Mouse (Mus musculus) T-helper 17 cell (primary cell): ENCODE data around the gene Dtnbp1.

Experiments used
- in situ Hi-C, 2 experiments: fragments of 300-600 bp; cut with MboI, MseI; formaldehyde crosslinking; loops; 1 replicate in 1 of 2; 2 replicates in 1 of 2; pipeline ENCODE4 v1.15.1; 2025; ENCODE audit warnings: high pct_unique_total_duplicates in 2 of 2

The Dtnbp1 gene

DNA sequence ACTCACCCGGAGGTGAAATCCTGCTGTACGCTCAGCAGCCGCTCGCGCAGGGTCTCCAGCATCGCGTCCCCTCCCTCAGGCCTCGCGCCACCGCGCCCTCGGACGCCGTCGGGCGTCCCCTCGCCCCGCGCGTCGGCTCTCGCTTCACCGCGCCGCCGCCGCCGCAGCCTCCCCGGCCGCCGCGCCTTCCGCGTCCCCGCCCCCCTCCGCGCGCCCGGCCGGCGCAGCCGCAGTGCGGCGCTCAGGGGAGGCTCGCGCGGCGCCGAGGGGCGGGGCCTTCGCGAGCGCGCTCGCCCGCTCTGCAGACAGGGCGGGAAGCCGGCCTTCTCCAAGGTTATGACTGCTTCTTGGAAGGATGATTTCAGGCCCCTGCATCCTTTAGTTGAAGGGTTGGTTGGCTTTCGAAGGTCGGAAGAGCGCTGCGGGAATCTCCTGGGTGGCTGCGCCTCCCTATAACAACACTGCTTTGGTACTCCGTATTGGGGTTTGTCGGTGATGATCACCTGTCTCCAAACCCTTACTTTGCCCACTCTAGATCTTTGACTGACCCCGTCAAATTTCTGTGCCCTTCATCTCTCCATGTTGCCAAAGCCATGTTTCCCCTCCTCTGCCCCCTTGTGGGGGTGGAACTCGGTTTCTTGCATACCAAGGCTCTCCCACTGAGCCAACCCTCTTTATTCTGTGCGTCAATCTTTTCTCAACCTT, at the start of gene Dtnbp1:
Gene Dtnbp1 (minus strand): TSS at position 237 of the 705 bp plus-strand sequence.
- in situ Hi-C loops = no loop called here

DNA sequence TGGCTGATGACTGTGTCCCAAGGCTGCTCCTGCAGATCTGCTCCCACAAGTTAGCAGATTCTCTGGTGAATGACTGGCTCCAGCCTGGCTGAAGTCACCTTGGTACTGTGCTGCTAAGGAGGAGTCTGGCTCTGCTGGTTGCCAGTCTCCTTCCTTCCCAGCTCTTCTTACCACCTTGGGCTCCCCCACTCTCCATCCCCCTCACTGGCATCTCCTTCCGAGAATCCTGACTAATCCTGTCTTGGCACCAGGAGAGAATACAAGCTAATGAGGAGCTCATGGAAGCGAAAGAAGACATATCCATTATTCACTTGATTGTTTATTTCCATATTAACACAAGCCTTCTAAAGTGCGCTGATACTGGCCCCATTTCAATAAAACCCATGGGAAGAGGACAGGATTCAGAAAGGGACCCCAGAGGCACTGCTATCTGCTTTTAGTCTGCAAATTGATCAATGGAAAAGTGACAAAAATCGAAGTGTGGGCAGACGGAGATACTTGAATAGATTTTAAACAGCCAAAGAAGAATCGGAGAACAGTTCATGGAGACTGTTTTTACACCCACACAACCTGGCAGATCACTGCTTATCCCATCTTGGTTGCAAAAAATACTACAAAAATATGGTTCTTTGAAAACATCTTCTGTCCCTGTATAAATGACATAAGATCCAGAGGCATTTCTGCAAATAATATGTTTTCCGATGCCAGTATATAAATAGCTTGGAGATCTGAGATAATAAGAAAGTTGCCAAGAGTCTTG, 47.5 kb upstream of the Dtnbp1 start:
- in situ Hi-C loops = no loop called here

DNA sequence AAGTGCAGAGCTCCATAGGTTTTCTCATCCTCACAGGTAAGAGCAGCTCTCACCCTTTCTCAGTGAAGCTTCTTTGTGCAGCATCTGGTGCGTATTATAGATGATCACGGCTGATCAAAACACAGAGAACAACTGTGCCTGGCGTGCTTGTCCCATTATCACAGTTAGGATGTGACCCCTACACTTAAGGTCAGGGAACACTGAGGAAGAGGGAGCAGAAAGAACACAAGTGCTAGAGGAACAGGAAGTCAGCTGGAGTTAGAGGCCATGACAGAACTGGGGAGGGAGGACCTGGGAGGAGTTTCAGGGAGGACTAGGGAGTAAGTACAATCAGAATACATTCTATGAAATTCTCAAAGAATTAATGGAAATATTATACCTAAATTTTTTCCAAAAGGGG, 41.5 kb upstream of the Dtnbp1 start:
- in situ Hi-C loops = no loop called here

DNA sequence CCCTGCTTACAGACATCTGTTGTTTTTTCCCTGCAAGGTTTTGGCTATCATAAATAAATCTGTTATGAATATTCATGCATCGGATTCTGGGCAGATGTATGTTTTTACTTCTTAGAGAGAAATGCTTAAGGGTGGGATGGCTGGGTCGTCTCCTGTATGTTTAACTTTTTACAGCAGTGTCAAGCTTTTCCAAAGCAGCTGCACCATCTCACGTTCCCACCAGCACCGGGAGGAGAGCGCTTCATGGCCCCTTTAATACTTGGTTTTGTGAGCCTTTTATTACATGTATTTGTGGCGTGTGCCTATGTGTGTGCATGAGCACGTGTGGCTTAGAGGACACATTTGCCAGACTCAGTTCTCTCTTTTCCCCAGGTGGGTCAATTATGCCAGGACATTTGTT, 38.8 kb upstream of the Dtnbp1 start:
- in situ Hi-C loops = no loop called here

DNA sequence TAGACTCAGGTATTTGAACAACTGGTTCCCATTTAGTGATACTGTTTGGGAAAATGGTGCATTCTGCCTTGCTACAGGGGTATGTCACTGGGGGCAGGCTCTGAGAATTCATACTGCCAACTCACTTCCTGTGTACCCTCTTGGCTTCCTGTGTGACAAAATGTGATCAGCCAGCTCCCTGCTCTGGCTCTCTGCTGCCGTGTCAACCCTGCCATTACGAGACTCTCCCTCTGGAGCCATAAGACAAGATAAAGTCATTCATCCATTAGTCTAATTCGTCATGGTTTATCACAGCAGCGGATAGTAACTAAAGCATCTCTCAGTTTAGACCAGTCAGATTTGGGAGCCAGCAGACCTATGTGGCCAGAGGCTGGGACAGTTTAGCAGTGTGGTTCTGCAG, 38.2 kb upstream of the Dtnbp1 start:
- in situ Hi-C loops = no loop called here

DNA sequence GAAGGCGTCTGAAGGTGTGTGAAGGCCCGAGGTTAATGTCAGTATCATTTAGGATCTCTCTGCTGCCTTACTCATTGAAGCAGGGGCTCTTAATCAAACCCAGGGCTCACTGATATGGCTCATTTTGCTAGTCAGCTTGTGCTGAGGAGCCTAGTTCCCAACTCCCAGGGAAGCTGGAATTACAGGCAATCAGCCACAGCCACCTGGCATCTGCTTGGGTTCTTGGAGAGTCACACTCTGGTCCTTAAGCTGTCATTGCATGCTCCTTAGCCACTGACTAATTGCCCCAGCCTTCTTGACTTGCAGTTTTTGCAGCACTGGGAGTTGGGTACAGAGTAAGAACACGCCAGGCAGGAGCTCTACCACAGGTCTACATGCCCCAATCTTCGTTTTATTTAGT, 34.5 kb upstream of the Dtnbp1 start:
- in situ Hi-C loops = loop anchor here in 1 of 2 experiments (10.0 kb wide), 1 partner anchor 408 kb away; no protein-coding TSS in a partner anchor

DNA sequence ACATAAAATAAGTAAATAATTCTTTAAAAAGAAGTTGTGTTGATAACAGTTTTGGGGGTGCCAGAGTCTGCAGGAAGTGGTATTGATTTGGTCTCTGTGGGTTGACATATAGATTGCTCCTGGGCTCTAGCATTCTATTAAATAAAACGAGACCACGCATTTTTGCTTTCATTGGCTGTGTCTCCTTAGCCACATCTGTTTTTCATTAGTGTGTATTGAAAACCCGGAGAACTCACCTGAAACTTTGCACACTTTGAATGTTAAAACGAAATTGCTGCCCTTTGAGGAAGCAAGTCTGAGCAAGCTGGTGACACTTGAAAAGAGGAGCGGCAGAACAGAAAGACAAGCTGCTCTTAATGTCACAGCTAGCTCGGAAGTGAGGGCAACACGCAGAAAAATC, 32.8 kb upstream of the Dtnbp1 start:
- in situ Hi-C loops = loop anchor here (5.0 to 10.0 kb wide), 3 partner anchors 203 to 443 kb away; no protein-coding TSS in a partner anchor

DNA sequence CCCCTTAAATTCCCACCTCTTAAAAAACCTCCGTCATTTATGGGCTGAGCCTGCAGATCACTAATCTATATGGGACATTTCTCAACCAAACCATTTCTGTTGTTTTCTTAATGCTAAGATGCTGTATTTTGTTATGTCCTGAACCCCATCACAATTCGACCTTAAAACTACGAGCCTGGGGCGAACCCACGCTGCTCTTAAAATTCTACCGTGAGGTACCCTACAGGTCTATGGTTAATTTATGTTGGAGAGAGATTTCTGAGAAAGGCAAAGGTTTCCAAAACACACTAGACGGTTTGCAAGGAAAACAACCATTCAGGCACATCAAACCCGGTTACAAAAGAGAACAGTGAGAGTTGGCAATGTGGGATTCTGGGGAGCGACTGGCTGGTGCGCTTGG, 31.4 kb upstream of the Dtnbp1 start:
- in situ Hi-C loops = loop anchor here (5.0 to 10.0 kb wide), 3 partner anchors 204 to 444 kb away; no protein-coding TSS in a partner anchor

DNA sequence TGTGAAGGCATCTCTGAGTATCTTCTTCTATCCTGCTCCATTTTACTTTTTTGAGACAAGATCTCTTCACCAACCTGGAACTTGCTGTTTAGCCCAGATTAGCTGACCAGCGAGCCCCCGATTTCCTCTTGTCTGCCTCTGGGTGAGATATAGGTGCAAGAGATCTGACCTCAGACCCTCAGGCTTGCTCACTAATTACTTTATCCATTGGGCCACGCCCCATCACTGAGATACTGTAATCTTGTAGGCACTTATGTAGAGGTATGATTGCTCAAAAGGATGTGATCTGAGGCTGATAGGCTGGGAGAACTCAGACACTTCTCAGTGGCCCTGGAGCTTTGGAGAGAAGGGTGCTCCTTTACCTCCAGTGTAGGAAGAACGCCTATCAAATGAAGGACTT, 30.5 kb upstream of the Dtnbp1 start:
- in situ Hi-C loops = loop anchor here (5.0 to 10.0 kb wide), 3 partner anchors 205 to 445 kb away; no protein-coding TSS in a partner anchor

DNA sequence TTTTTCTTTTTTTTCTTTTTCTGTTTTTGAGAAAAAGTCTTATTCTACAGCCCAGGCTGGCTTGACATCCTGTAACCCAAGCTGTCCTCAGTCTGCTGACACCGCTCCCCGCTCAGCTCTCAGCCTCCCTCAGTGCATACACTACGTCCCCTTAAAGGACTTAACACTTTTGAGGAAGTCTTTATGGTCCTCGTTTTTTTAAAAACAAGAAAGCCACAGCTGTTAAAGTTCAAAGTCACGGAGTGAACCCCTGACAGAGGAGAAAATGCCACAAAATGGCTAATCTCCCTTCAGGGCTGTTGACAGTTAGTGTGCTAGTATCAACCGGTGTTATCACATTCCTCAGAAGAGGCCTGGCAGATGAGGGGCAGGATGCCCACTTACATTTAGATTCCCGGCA, 29.8 kb upstream of the Dtnbp1 start:
- in situ Hi-C loops = loop anchor here (5.0 to 10.0 kb wide), 3 partner anchors 206 to 446 kb away; no protein-coding TSS in a partner anchor

DNA sequence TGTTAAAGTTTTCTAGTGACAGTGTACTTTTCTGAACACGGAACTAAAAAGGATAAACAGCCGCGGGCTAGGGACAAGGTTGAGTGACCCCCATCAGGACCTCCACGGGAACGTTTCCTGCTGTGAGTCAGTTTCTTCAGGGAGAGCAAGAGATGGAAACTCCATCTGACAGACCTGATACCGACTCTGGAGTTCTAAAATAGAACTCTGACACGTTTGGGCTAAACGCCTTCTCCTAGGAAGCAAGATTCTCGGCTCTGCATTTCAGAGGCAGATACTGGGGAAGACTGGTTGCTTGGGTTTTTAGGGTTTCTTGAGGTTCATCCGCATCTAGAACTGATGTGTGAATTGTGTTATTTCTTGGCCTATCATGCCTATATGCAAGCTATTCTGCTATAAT, 29.4 kb upstream of the Dtnbp1 start:
- in situ Hi-C loops = loop anchor here (5.0 to 10.0 kb wide), 3 partner anchors 206 to 446 kb away; no protein-coding TSS in a partner anchor

DNA sequence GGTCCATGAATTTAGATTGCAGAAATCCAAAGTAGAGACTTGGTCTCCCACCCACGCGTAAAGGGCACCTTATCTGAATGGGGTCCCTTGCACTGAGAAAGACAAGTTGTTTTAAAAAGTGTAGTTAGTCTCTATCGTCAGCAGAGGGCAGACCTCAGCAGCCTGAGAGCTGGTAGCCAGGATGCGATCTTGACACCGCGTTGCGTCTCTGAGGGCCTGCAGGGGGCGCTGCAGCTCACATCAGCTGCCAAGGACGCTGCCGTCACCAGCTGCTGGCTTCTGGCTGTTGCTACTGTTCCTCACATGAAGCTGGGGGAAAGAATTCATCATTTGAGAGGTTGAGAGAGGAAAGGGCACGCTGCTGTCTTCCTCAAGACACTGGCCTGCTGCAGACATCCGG, 28.9 kb upstream of the Dtnbp1 start:
- in situ Hi-C loops = loop anchor here (5.0 to 10.0 kb wide), 3 partner anchors 206 to 446 kb away; no protein-coding TSS in a partner anchor

DNA sequence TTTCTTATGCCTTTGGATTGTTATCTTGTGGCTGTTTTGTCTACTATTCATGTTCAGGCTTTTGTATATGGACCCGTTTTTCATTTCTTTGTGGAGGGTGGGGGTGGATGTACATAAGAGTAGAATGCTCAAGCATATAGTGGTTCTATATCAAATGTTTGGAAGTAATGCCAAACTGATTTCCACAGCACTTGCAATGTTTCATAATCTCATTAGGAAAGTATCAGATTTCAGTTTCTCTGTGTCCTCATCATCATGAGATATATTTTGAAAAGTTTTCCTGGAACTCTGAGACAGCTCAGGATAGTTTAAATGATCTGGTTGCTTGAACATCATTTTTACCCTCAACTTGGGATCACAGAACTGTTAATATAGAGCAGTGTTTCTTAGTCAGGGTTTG, 27.8 kb upstream of the Dtnbp1 start:
- in situ Hi-C loops = loop anchor here (5.0 to 10.0 kb wide), 4 partner anchors 208 to 1945 kb away; no protein-coding TSS in a partner anchor

DNA sequence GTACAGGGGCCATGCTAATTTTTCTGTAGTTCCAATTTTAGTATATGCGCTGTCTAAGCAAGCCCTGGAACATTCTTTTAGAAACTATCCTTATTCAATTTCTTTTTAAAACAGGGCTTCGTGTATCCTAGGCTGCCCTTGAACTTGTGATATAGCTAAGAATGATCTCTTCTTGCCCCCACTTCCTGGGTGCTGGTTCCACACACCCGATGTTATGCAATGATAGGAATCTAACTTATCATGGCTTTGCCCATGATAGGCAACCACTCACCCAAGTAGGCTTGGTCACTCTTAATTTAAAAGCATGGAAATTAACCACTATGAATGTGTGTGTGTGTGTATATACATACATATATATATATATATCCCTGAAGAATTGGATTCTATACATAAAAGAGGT, 24.3 kb upstream of the Dtnbp1 start:
- in situ Hi-C loops = loop anchor here in 1 of 2 experiments (10.0 kb wide), 1 partner anchor 1949 kb away; no protein-coding TSS in a partner anchor

DNA sequence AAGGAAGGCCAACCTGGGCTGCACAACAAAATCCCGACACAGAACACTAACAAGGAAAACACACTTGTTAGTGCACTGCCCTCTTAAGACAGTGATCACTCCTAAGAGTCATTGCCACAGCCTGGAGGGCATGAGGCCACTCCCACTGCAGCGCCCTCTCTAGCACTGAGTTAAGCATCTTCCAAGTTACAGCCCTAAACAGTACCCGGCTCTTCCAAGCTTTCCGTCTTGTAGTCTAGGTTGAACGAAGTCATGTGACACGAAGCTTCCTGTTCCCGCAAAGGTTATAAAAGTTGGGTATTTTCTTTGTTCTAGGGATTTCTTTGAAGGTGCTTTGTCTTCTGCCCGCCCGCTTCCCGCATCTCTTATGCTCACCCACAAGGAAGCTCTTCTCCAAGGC, 22.9 kb upstream of the Dtnbp1 start:
- in situ Hi-C loops = loop anchor here in 1 of 2 experiments (10.0 kb wide), 1 partner anchor 1950 kb away; no protein-coding TSS in a partner anchor

DNA sequence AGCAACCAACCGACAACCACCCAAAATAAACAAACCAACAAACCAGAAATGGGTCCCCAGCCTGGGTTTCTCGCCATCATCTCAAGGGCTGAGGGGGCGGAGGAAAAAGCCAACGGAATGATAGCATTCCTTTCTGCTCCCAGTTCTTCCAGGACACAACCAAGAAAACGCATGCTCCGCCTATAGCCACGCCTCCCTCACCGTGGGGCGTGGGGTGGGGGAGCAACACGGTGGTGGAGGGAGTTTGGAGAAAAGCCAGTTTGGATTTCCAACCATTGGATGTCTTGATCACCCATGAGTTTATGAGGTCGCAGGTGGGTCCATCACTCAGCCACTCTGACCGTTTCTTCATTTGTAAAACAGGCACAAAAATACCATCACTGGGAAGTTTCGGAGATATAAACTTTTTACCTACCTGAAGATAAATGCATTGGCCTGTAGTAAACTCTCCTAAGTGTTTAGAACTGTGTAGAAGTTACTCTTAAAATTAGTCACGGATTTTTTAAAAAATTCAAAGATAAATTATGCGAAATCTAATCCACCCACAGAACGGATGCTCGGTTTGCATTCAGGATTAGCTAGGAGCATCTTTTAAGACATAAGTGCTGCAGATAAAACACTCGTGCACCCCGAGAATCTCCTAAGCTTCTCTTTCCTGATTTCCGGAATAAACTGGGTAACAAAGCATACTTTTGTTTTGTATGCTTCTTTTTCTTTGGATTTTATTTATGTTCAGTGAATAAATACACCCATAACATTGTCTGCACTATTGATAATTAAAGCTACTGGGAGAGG, 21.6 kb upstream of the Dtnbp1 start:
- in situ Hi-C loops = loop anchor here in 1 of 2 experiments (10.0 kb wide), 1 partner anchor 1951 kb away; no protein-coding TSS in a partner anchor

DNA sequence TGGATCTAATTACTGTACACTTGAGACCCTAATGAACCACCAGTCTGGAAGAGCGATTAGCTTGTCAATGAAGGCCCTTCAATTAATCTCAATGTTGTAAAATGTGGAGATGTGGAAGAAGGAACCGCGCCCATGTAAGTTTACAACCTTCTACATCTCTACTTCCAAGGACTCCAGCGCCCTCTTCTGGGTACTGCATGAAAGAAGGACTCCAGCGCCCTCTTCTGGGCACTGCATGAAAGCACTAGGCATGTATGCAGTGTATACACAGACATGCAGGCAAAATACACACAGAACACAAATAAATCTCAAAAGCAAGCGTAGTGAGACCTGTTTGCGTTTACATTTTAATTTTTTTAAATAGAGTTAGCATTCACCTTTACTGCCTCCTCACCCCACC, 6.2 kb upstream of the Dtnbp1 start:
- in situ Hi-C loops = no loop called here

DNA sequence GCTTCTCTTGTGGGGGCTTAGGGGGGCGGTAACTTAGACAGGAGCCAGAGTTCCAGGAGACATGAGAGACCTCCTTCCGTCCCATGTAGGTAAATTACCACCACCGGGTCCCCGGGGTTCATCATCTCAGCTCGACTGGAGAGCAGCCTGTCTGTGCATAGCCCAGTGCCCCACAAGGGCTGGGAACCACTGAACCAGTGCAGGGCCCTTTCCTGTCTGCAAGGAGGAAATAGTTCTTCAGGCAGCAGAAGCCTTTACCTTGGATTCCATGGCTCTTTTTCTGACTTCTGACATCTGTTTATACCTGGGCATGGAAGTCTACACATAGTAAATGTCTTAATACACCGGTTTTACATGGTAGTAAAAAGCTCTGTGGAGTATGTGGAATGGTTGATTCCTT, 5.8 kb upstream of the Dtnbp1 start:
- in situ Hi-C loops = no loop called here

DNA sequence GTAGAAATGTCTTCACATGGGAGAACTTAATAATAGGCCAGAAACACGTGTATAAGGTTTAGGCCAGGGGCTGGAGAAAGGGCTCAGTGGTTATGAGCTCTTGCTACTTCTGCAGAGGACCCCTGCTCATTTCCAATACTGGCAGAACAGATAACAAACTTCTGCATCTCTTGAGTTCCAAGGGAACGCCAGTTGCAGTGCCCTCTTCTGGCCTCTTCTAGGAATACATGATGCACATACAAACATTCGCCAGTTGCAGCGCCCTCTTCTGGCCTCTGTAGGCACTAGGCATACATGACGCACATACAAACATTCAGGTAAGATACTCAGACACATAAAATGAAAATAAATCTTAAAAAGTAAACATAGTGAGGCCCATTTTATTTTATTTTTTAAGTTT, 4.5 kb upstream of the Dtnbp1 start:
- in situ Hi-C loops = no loop called here

DNA sequence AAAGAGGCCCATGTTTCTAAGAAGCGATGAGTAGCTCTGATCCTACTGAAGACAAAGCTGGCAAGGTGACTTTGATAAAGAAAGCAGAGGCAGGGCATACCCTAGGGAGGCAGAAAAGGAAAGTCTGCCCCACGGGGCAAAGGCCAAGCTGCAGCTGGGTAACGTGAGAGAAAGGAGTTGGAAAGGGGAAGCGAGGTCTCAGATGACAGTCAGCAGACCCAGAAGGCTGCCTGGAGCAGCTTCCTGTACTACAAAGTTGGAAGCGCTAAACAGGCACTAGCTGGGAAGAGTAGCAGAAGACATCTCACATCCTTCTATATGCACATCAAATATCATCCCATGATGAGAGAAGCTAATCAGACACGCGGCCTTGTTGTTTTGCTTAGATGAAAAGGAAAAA, 3.9 kb upstream of the Dtnbp1 start:
- in situ Hi-C loops = no loop called here

DNA sequence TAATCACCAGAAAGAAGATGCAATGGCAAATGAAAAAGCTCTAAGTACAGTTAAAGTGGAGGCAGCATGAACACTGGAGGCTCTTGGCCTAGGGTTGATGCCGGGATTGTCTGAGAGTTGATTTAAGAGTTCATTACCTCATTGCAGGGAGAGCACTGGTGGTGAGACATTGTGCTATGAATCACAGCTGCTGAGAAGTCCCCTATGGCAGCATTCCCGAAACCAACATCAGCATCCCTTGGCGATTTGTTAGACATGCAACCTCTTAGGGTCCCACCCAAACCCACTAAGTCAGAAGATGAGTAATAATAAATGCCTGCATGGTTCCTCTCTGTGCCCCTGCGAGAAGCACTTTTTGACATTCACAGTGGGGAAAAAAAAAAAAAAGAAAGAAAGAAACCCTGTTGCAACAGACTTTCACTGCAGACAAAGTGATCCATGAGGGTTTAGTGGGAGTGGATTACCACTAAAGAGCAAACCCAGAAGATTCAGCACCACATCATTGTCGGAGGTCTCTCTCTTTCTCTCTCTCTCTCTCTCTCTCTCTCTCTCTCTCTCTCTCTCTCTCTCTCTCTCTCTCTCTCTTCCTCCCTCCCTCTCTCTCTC, 3.1 kb upstream of the Dtnbp1 start:
- in situ Hi-C loops = no loop called here
